ENCODE assay signal across 7 mouse cellular contexts in the genomic region with DNA sequence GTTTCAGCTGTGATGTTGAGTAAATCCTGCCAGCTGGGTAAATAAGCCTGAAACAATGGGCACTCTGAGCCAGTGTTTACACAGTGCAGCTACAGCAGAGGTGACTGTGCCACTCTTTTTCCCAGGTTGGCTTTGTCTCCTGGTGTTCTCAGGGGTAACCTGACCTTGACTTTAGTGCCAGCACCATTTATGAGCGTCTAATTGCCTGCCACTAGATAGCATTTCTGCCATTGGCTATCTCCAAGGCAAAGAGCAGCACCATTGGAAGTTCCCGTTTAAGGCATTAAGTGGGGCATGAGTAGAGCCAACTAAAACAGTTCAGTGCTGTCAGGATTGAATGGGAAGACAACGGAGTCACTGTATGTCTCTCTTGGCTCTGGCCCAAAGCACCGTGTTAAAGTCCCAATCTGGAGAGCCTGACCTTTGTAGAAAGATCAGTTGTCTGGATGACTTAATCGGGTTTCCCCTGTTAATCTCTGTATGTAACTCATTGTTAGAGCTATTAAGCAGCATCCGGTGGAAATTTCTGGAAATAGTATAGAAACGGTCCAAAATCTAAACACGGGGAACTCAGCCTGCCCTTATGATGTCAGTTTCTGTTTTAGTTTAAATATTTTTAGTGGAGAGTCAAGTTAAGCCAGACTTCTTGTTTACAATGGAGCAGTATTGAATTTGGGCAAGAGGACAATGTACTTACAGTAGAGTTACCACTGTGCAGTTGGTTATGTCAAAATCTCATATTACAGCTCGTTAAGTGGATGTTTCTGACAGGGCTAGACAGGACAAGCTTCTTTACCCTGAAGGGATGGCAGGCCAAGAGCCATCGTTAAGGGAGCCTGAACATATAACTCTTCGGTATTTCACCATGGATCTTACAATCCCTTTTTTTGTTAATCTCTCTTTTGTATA. TPM values are rescaled to one million over a fixed set of nuclear protein-coding genes. Genes with fewer than 3 reads are reported as not detected.
DNase-seq lines count a peak whose midpoint lies in the region; ATAC-seq and TF ChIP-seq lines count a peak whose summit lies in the region.

No protein-coding gene starts in this region.

- H3K27me3 ChIP-seq in neural tube, embryonic 13.5 days: no peaks in the 10 kb centered on the region
- H3K27me3 ChIP-seq in heart, embryonic 11.5 days (ENCODE audit: control insufficient read depth, insufficient read depth, low read length): no peaks in the 10 kb centered on the region; the same call in 1 of the 2 replicates
- no peaks in the 10 kb centered on the region for H3K27me3 ChIP-seq in liver, postnatal 0 days (ENCODE audit: insufficient read depth, low read length)
- H3K27me3 ChIP-seq in stomach, postnatal 0 days (ENCODE audit: control insufficient read depth, insufficient read depth, low read length): no peaks in the 10 kb centered on the region

- no peak for DNase-seq in neural tube, embryonic 10.5 days (ENCODE audit: extremely low spot score, low spot score)
- DNase-seq in liver, postnatal 0 days: no peak
- DNase-seq in stomach, postnatal 0 days (ENCODE audit: low spot score): peak; percentile 65
- no peak for DNase-seq in right cerebral cortex, postnatal 25 days
- no peak for DNase-seq in thymus, postnatal 25 days

- H3K27ac ChIP-seq in neural tube, embryonic 13.5 days (replicated peaks): 0 out of 2 replicates have a peak overlapping the region, but pooled peaks have one; percentile 20
- peak overlapping the region; percentile 52 for H3K27ac ChIP-seq in heart, embryonic 11.5 days (ENCODE audit: low read depth, low read length)
- no peak overlapping the region for H3K27ac ChIP-seq in liver, postnatal 0 days (ENCODE audit: low read depth)
- H3K27ac ChIP-seq in stomach, postnatal 0 days (replicated peaks): peak overlapping the region; percentile 65

- no peaks in the 10 kb centered on the region for H3K9me3 ChIP-seq in neural tube, embryonic 13.5 days
- no peaks in the 10 kb centered on the region for H3K9me3 ChIP-seq in heart, embryonic 11.5 days (replicated peaks; ENCODE audit: control insufficient read depth, low read length)
- H3K9me3 ChIP-seq in liver, postnatal 0 days (ENCODE audit: low read length): no peaks in the 10 kb centered on the region
- H3K9me3 ChIP-seq in stomach, postnatal 0 days (ENCODE audit: control insufficient read depth, low read length): no peaks in the 10 kb centered on the region

- H3K36me3 ChIP-seq in neural tube, embryonic 13.5 days: no peaks in the 10 kb centered on the region
- H3K36me3 ChIP-seq in heart, embryonic 11.5 days (ENCODE audit: control insufficient read depth, insufficient read depth, low read length): no peaks in the 10 kb centered on the region
- no peaks in the 10 kb centered on the region for H3K36me3 ChIP-seq in liver, postnatal 0 days (replicated peaks; ENCODE audit: insufficient read depth, low read length)
- no peaks in the 10 kb centered on the region for H3K36me3 ChIP-seq in stomach, postnatal 0 days (ENCODE audit: control insufficient read depth, insufficient read depth, low read length)

- no peak for TF ChIP-seq CTCF in liver, postnatal 0 days (IDR thresholded peaks at IDR 0.05; ENCODE audit: low read depth)
- no peak for TF ChIP-seq CTCF in stomach, postnatal 0 days (IDR thresholded peaks at IDR 0.05; ENCODE audit: low read depth)

- WGBS in neural tube, embryonic 13.5 days: 53% methylated on average over 11 of the region's 11 CpGs
- 33% methylated on average over 11 of the region's 11 CpGs for WGBS in heart, embryonic 11.5 days (ENCODE audit: insufficient replicate concordance)
- 54% methylated on average over 11 of the region's 11 CpGs for WGBS in liver, postnatal 0 days (ENCODE audit: insufficient replicate concordance)
- 13% methylated on average over 11 of the region's 11 CpGs for WGBS in stomach, postnatal 0 days

- H3K4me2 ChIP-seq in neural tube, embryonic 13.5 days: no peak overlapping the region
- H3K4me2 ChIP-seq in heart, embryonic 11.5 days: no peak overlapping the region; the same call in 1 of the 2 replicates
- no peak overlapping the region for H3K4me2 ChIP-seq in liver, postnatal 0 days (ENCODE audit: low read depth, low read length)
- peak overlapping the region; percentile 31; the same call in 1 of the 2 replicates for H3K4me2 ChIP-seq in stomach, postnatal 0 days (replicated peaks; ENCODE audit: low read depth)

- ATAC-seq in neural tube, embryonic 13.5 days (ENCODE audit: low read depth): peak; percentile 69
- peak; percentile 77 for ATAC-seq in heart, embryonic 11.5 days (replicated peaks; ENCODE audit: insufficient number of reproducible peaks, low FRiP score, low TSS enrichment)
- 0 out of 2 replicates have a peak, but pooled peaks have one; percentile 29 for ATAC-seq in liver, postnatal 0 days
- ATAC-seq in stomach, postnatal 0 days (ENCODE audit: low FRiP score, low TSS enrichment): peak; percentile 96

- H3K4me3 ChIP-seq in neural tube, embryonic 13.5 days: no peak overlapping the region
- H3K4me3 ChIP-seq in heart, embryonic 11.5 days (ENCODE audit: low read depth, low read length): no peak overlapping the region
- H3K4me3 ChIP-seq in liver, postnatal 0 days (ENCODE audit: low read depth, low read length): no peak overlapping the region
- H3K4me3 ChIP-seq in stomach, postnatal 0 days (ENCODE audit: low read depth, low read length): no peak overlapping the region

- no peak for TF ChIP-seq EP300 in liver, postnatal 0 days (IDR thresholded peaks at IDR 0.05; ENCODE audit: low read depth)
- no peak for TF ChIP-seq EP300 in stomach, postnatal 0 days (optimal IDR thresholded peaks at IDR 0.05)

- peaks cover 7% of the 10 kb centered on the region for H3K4me1 ChIP-seq in neural tube, embryonic 13.5 days (replicated peaks)
- H3K4me1 ChIP-seq in heart, embryonic 11.5 days (ENCODE audit: control insufficient read depth, insufficient read depth, low read length): peaks cover 10% of the 10 kb centered on the region
- H3K4me1 ChIP-seq in liver, postnatal 0 days (ENCODE audit: insufficient read depth): peaks cover 4% of the 10 kb centered on the region; the same call in 1 of the 2 replicates
- H3K4me1 ChIP-seq in stomach, postnatal 0 days (replicated peaks; ENCODE audit: control insufficient read depth, insufficient read depth): no peaks in the 10 kb centered on the region; the same call in 1 of the 2 replicates

- no peak overlapping the region for H3K9ac ChIP-seq in neural tube, embryonic 13.5 days
- H3K9ac ChIP-seq in heart, embryonic 11.5 days (ENCODE audit: low read depth, low read length): no peak overlapping the region
- no peak overlapping the region for H3K9ac ChIP-seq in liver, postnatal 0 days (replicated peaks)
- H3K9ac ChIP-seq in stomach, postnatal 0 days (ENCODE audit: low read length): no peak overlapping the region

RNA-seq across cellular contexts. Expression of gene Stat4, which starts 10.1 kb away (rescaled TPM):
- polyA plus RNA-seq in neural tube, embryonic 13.5 days (2015; fragmentation: Nextera tagmentation; extraction: Ambion mirVana): 0.57 and 0.70 TPM in 2 replicates
- polyA plus RNA-seq in heart, embryonic 11.5 days (2014; fragmentation: Nextera tagmentation; extraction: Ambion mirVana): 2.1 and 2.7 TPM in 2 replicates
- 1.1 and 1.4 TPM in 2 replicates for polyA plus RNA-seq in liver, postnatal 0 days (2015; fragmentation: Nextera tagmentation; extraction: Ambion mirVana)
- 0.46 and 0.51 TPM in 2 replicates for polyA plus RNA-seq in stomach, postnatal 0 days (2015; fragmentation: Nextera tagmentation; extraction: Ambion mirVana)

Comparison
In these comparisons a context has a peak if more than half of its experiments do, and no peak if none do; other contexts are left out.
1. ATAC-seq: peak in every context shown above with its lines; median percentile 96 in stomach, postnatal 0 days; 77 in heart, embryonic 11.5 days; 69 in neural tube, embryonic 13.5 days; 29 in liver, postnatal 0 days.